In the genomic region with DNA sequence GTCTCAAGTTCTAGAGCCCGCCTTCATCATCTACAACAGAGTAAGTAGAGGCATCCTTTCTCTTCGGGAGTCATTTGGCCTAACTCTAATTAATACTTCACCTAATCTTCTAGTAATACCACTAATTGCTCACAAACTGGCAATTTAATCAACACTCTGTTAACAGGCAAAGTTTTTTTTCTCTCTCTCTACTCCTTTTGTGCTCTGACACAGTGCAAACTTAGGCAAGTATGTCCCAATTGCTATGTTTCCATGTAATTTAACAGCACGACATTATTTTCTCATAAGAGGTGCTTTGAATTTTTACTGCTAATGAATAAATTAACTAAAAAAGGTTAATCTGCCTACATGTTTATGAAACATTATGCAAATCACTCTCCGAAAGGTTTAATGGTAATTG, we compare ENCODE assay signal across 27 mouse cellular contexts.
"Had no signal": no experiment of that assay in that cellular context is flagged by ENCODE, and none has a peak within 500 bp of the region (broad histone marks: within the 10 kb centered on the region; RNA-seq: fewer than 3 reads in every experiment).

No protein-coding gene starts in this region.

- H3K27me3 ChIP-seq: heart, embryonic 13.5 days; heart, embryonic 15.5 days; hindbrain, embryonic 12.5 days; kidney, embryonic 15.5 days; limb, embryonic 13.5 days; limb, embryonic 15.5 days; liver, embryonic 12.5 days had no signal

- ATAC-seq: hindbrain, postnatal 0 days; intestine, embryonic 16.5 days; liver, embryonic 12.5 days had no signal

- H3K36me3 ChIP-seq: heart, embryonic 13.5 days; heart, embryonic 15.5 days; hindbrain, embryonic 12.5 days; kidney, embryonic 15.5 days; limb, embryonic 13.5 days; limb, embryonic 15.5 days; liver, embryonic 12.5 days had no signal

- H3K4me2 ChIP-seq: heart, embryonic 11.5 days; heart, embryonic 13.5 days; heart, embryonic 15.5 days; hindbrain, embryonic 12.5 days; hindbrain, embryonic 14.5 days; kidney, embryonic 15.5 days; limb, embryonic 13.5 days; limb, embryonic 15.5 days; liver, embryonic 12.5 days had no signal

- H3K4me3 ChIP-seq: heart, adult 2 months; heart, embryonic 13.5 days; heart, embryonic 15.5 days; hindbrain, embryonic 12.5 days; kidney, embryonic 15.5 days; limb, embryonic 13.5 days; limb, embryonic 15.5 days; liver, embryonic 12.5 days had no signal

- H3K4me1 ChIP-seq: heart, embryonic 13.5 days; heart, embryonic 15.5 days; hindbrain, embryonic 12.5 days; kidney, embryonic 15.5 days; limb, embryonic 13.5 days; limb, embryonic 15.5 days; liver, embryonic 12.5 days had no signal

- H3K9ac ChIP-seq: heart, embryonic 13.5 days; heart, embryonic 15.5 days; hindbrain, embryonic 12.5 days; hindbrain, embryonic 14.5 days; kidney, embryonic 15.5 days; limb, embryonic 13.5 days; limb, embryonic 15.5 days; liver, embryonic 12.5 days; liver, embryonic 14.5 days had no signal

- H3K9me3 ChIP-seq: heart, embryonic 13.5 days; heart, embryonic 15.5 days; hindbrain, embryonic 12.5 days; kidney, embryonic 15.5 days; limb, embryonic 13.5 days; limb, embryonic 15.5 days; liver, embryonic 12.5 days had no signal

- H3K27ac ChIP-seq: heart, adult 2 months; heart, embryonic 13.5 days; heart, embryonic 15.5 days; hindbrain, embryonic 12.5 days; hindbrain, embryonic 14.5 days; hindbrain, postnatal 0 days; kidney, embryonic 15.5 days; kidney, postnatal 0 days; limb, embryonic 13.5 days; limb, embryonic 15.5 days; liver, embryonic 12.5 days; liver, embryonic 14.5 days had no signal

- DNase-seq: gastrocnemius, postnatal 14 days; gastrocnemius, postnatal 36 days; heart, adult 11 months; heart, adult 2 months; heart, postnatal 14 days; heart, postnatal 36 days; kidney, adult 11 months; kidney, adult 2 months; kidney, adult 9 months; kidney, postnatal 14 days; kidney, postnatal 36 days; layer of hippocampus, adult 9-11 months; layer of hippocampus, postnatal 36 days; left cerebral cortex, postnatal 4 days had no signal
